Mouse (Mus musculus) lung, postnatal 0 days (tissue): ENCODE data around the gene Rab3gap2.

ENCODE experiments used
- CTCF ChIP-seq: IDR thresholded peaks from 2 replicates; pipeline ENCODE4 v1.5.1; 2016; ENCODE audit warnings: antibody characterized with exemption, mild to moderate bottlenecking
- EP300 ChIP-seq: IDR thresholded peaks from 2 replicates; pipeline ENCODE4 v1.6.1; 2016; ENCODE audit warnings: antibody characterized with exemption, mild to moderate bottlenecking, control low read depth

DNA sequence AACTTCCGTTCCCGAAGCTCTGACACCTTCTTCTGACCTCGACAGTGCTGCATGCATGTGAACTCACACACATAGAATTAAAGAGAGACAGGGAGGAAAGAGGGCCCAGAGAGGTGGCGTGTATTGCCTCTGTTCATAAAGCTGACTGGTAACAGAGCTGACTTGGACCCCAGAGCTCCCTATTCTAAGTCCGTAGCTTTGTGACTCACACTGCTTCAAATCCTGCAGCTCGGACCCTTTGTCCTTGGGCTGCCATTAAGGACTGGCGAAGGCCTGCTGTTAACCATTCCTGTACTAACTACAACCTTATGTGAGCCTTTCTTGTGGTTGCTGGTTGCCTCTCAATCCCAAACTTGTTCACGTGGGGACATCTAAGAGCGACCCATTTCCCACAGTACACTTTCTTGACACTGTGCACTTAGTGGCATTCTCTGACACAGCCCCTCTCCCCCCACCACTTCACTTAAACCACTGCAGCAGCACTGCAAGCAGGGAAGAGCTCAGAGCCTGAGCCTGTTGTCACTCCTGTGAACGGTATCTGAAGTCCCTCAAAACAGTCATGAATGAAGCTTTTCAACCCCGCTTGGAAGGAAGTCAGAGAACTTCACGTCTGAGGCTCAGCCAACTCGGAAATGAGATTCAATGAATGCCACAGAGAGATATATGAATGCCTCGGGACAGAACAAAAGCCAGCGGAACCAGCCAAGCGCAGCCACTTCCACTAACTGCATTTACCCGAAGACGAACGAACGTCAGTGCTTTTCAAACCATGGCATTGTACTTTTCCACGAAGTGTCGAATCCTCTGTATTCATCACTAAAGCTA lies 3.1 kb upstream of the Rab3gap2 start:
- TF ChIP-seq CTCF = no peak
- TF ChIP-seq EP300 = no peak
